Mouse (Mus musculus): ENCODE results near the gene Vstm2a. TPM values are rescaled to one million over a fixed set of nuclear protein-coding genes. Genes with fewer than 3 reads are reported as not detected.

Gene Vstm2a
- total and polyA plus RNA-seq, 3 experiments = not detected

- no peak overlapping the region for H3K9ac ChIP-seq (ENCODE audit: insufficient read depth, low read depth)
- H3K4me2 ChIP-seq (ENCODE audit: insufficient read depth, low read depth, poor library complexity, severe bottlenecking) = no peak overlapping the region
- dilution Hi-C loops (cut with MboI; ENCODE audit: extremely low pct_ligation_motif_present, extremely low pct_unique_long_range_greater_than_20kb, low sequenced_read_pairs) = no loop called here
- H3K27ac ChIP-seq (ENCODE audit: insufficient read depth, low read depth) = no peak overlapping the region
- H3K4me3 ChIP-seq (replicated peaks in 1 of 3; ENCODE audit: low read depth in 2 of 3, low read length in 2 of 3, poor library complexity in 1 of 3) = no peak overlapping the region
- H3K27me3 ChIP-seq (replicated peaks) = no peaks in the 10 kb centered on the region
- 0 out of 4 replicates have a peak, but pooled peaks cover 0 to 3% of the 10 kb centered on the region in 2 experiments for H3K4me1 ChIP-seq (ENCODE audit: control insufficient read depth in 1 of 2, insufficient read depth in 2 of 2)
- H3K36me3 ChIP-seq (replicated peaks in 1 of 2; ENCODE audit: control insufficient read depth in 1 of 2, insufficient read depth in 1 of 2, low read length in 1 of 2) = no peaks in the 10 kb centered on the region
- no peaks in the 10 kb centered on the region for H3K79me2 ChIP-seq (replicated peaks; ENCODE audit: control insufficient read depth, extremely low read depth, insufficient read depth, poor library complexity, severe bottlenecking)
- in situ Hi-C loops (cut with MboI; ENCODE audit: low pct_ligation_motif_present, low pct_unique_long_range_greater_than_20kb, low sequenced_read_pairs) = no loop called here
- TF ChIP-seq NELFE (IDR thresholded peaks at IDR 0.05; ENCODE audit: low read depth, low read length) = no peak
- no peak for TF ChIP-seq USF1 (IDR thresholded peaks at IDR 0.05; ENCODE audit: low read depth, low read length)
- TF ChIP-seq CHD2 (IDR thresholded peaks at IDR 0.05; ENCODE audit: low read length) = no peak
- no peak for TF ChIP-seq HCFC1 (IDR thresholded peaks at IDR 0.05; ENCODE audit: low read depth, low read length)
- TF ChIP-seq ZKSCAN1 (IDR thresholded peaks at IDR 0.05; ENCODE audit: borderline replicate concordance, low read depth, low read length) = no peak
- TF ChIP-seq ZMIZ1 (IDR thresholded peaks at IDR 0.05; ENCODE audit: low read depth, low read length) = no peak
- TF ChIP-seq POLR2A (IDR thresholded peaks at IDR 0.05; ENCODE audit: low read depth, low read length) = no peak
- no peak for TF ChIP-seq TBP (conservative IDR thresholded peaks at IDR 0.05; ENCODE audit: low read depth, low read length)
- no peak for TF ChIP-seq CHD1 (IDR thresholded peaks at IDR 0.05; ENCODE audit: low read depth, low read length)
- no peak for TF ChIP-seq KAT2A (IDR thresholded peaks at IDR 0.05; ENCODE audit: insufficient replicate concordance, low read length)
- TF ChIP-seq USF2 (conservative IDR thresholded peaks at IDR 0.05; ENCODE audit: low read depth, low read length) = no peak
- no peaks in the 10 kb centered on the region for H3K9me3 ChIP-seq (replicated peaks; ENCODE audit: low read length)
- DNase-seq (ENCODE audit: extremely low read depth) = no peak
These were observed 94.4 kb downstream of the Vstm2a start for GRCm38 (mm10) chr11:16351915-16352314.

- H3K4me2 ChIP-seq (ENCODE audit: insufficient read depth, low read depth, poor library complexity, severe bottlenecking) = no peak overlapping the region
- in situ Hi-C loops (cut with MboI; ENCODE audit: low pct_ligation_motif_present, low pct_unique_long_range_greater_than_20kb, low sequenced_read_pairs) = no loop called here
- no peaks in the 10 kb centered on the region for H3K79me2 ChIP-seq (replicated peaks; ENCODE audit: control insufficient read depth, extremely low read depth, insufficient read depth, poor library complexity, severe bottlenecking)
- no peaks in the 10 kb centered on the region for H3K4me1 ChIP-seq (ENCODE audit: control insufficient read depth in 1 of 2, insufficient read depth in 2 of 2)
- H3K4me3 ChIP-seq (replicated peaks in 1 of 3; ENCODE audit: low read depth in 2 of 3, low read length in 2 of 3, poor library complexity in 1 of 3) = no peak overlapping the region
- H3K27ac ChIP-seq (ENCODE audit: insufficient read depth, low read depth) = no peak overlapping the region
- no peak for DNase-seq (ENCODE audit: extremely low read depth)
- H3K9ac ChIP-seq (ENCODE audit: insufficient read depth, low read depth) = no peak overlapping the region
- no peak for TF ChIP-seq PAX5 (IDR thresholded peaks at IDR 0.05; ENCODE audit: low read length)
- TF ChIP-seq MXI1 (IDR thresholded peaks at IDR 0.05; ENCODE audit: low read depth, low read length) = no peak
- TF ChIP-seq GABPA (IDR thresholded peaks at IDR 0.05; ENCODE audit: insufficient replicate concordance, low read depth, low read length) = no peak
- no peak for TF ChIP-seq RAD21 (IDR thresholded peaks at IDR 0.05; ENCODE audit: low read depth, low read length)
- no peak for TF ChIP-seq IRF4 (IDR thresholded peaks at IDR 0.05; ENCODE audit: low read depth, low read length)
- TF ChIP-seq BHLHE40 (IDR thresholded peaks at IDR 0.05; ENCODE audit: low read depth, low read length) = no peak
- TF ChIP-seq MEF2A (IDR thresholded peaks at IDR 0.05; ENCODE audit: borderline replicate concordance, low read depth, low read length) = no peak
- dilution Hi-C loops (cut with MboI; ENCODE audit: extremely low pct_ligation_motif_present, extremely low pct_unique_long_range_greater_than_20kb, low sequenced_read_pairs) = no loop called here
- H3K27me3 ChIP-seq (replicated peaks) = no peaks in the 10 kb centered on the region
- no peaks in the 10 kb centered on the region for H3K36me3 ChIP-seq (replicated peaks in 1 of 2; ENCODE audit: control insufficient read depth in 1 of 2, insufficient read depth in 1 of 2, low read length in 1 of 2)
- no peaks in the 10 kb centered on the region for H3K9me3 ChIP-seq (replicated peaks; ENCODE audit: low read length)
These were observed 96.8 kb downstream of the Vstm2a start for GRCm38 (mm10) chr11:16354356-16354755.
